Mouse (Mus musculus): ENCODE data around the gene Gga1. TPM values are rescaled to one million over a fixed set of nuclear protein-coding genes. Genes with fewer than 3 reads are reported as not detected.

Gga1 gene
- polyA plus RNA-seq, 1 experiment from 2014 or later = 36.4 TPM

GRCm38 (mm10) chr15:78903243-78903642, 26.3 kb downstream of the Gga1 start:
- Histone ChIP-seq H3K4me2 (ENCODE audit: low read depth) (no peak overlapping the region), H3K27me3 (ENCODE audit: control insufficient read depth, insufficient read depth, low read length) (no peaks in the 10 kb centered on the region), H3K4me1 (ENCODE audit: control insufficient read depth, insufficient read depth, low read length) (peaks cover 9% of the 10 kb centered on the region), H3K36me3 (ENCODE audit: control insufficient read depth, insufficient read depth, low read length) (no peaks in the 10 kb centered on the region; the same call in 1 of the 2 replicates), H3K9ac (ENCODE audit: low read length) (no peak overlapping the region), H3K9me3 (ENCODE audit: control insufficient read depth, low read length) (no peaks in the 10 kb centered on the region), H3K4me3 (ENCODE audit: low read depth, low read length) (no peak overlapping the region), H3K27ac (ENCODE audit: low read depth, low read length) (no peak overlapping the region)
- ATAC-seq (ENCODE audit: insufficient read depth, low FRiP score, low TSS enrichment) (0 out of 2 replicates have a peak, but pooled peaks have one; percentile 13), DNase-seq (ENCODE audit: low spot score) (peak; percentile 80)
- WGBS = 10% methylated on average over 2 of the region's 2 CpGs

DNA sequence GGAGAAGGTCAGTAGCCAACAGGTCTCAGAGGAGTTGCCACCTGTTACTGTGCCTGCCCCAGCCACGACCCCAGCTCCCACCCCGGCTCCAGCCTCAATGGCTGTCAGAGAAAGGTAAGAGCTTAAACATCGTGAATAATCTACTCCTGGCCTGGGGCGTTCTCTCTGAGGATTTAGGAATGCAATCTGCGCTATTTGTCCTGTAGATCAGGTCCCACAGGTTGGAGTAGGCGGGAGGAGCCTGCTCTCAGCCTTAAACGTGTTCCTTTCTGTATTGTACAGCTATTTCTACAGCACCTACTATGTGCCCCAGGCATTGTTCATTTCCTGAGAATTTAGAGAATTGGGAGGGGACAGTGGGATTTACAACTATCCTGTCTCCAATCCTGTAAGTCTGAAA, 31.4 kb downstream of the Gga1 start:
- H3K4me2 ChIP-seq (ENCODE audit: low read depth) = no peak overlapping the region
- no peaks in the 10 kb centered on the region; the same call in 1 of the 2 replicates for H3K36me3 ChIP-seq (ENCODE audit: control insufficient read depth, insufficient read depth, low read length)
- no peaks in the 10 kb centered on the region for H3K4me1 ChIP-seq (ENCODE audit: control insufficient read depth, insufficient read depth, low read length)
- WGBS = 86% methylated on average over 7 of the region's 7 CpGs
- H3K9ac ChIP-seq (ENCODE audit: low read length) = no peak overlapping the region
- no peak overlapping the region for H3K4me3 ChIP-seq (ENCODE audit: low read depth, low read length)
- no peak for DNase-seq (ENCODE audit: low spot score)
- H3K27ac ChIP-seq (ENCODE audit: low read depth, low read length) = no peak overlapping the region
- no peaks in the 10 kb centered on the region for H3K27me3 ChIP-seq (ENCODE audit: control insufficient read depth, insufficient read depth, low read length)
- H3K9me3 ChIP-seq (ENCODE audit: control insufficient read depth, low read length) = no peaks in the 10 kb centered on the region
- ATAC-seq (ENCODE audit: insufficient read depth, low FRiP score, low TSS enrichment) = no peak

DNA sequence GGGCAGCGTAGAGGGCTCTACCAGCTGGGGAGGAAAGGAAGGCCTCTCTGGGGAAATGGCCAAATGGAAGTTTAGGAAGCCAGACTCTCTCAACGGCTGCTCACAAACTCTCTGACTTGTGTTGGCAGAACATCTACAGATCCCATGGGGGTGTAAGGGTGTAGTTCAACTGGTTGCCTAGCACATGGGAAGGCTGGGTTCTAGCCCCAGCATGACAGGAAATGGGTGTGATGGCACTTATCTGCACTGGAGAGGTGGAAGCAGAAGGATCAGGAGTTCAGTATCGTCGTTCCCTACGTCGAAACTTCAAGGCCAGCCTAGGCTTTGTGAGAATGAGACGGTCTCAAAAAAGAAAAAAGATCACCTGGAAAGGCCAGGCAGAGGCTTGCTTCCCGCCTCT, 32.0 kb downstream of the Gga1 start:
- 92% methylated on average over 8 of the region's 8 CpGs for WGBS
- no peak for ATAC-seq (ENCODE audit: insufficient read depth, low FRiP score, low TSS enrichment)
- Histone ChIP-seq H3K4me3 (ENCODE audit: low read depth, low read length) (no peak overlapping the region), H3K4me1 (ENCODE audit: control insufficient read depth, insufficient read depth, low read length) (no peaks in the 10 kb centered on the region), H3K27me3 (ENCODE audit: control insufficient read depth, insufficient read depth, low read length) (no peaks in the 10 kb centered on the region), H3K27ac (ENCODE audit: low read depth, low read length) (no peak overlapping the region), H3K9ac (ENCODE audit: low read length) (no peak overlapping the region), H3K4me2 (ENCODE audit: low read depth) (no peak overlapping the region), H3K36me3 (ENCODE audit: control insufficient read depth, insufficient read depth, low read length) (no peaks in the 10 kb centered on the region; the same call in 1 of the 2 replicates), H3K9me3 (ENCODE audit: control insufficient read depth, low read length) (no peaks in the 10 kb centered on the region)
- DNase-seq (ENCODE audit: low spot score) = no peak

DNA sequence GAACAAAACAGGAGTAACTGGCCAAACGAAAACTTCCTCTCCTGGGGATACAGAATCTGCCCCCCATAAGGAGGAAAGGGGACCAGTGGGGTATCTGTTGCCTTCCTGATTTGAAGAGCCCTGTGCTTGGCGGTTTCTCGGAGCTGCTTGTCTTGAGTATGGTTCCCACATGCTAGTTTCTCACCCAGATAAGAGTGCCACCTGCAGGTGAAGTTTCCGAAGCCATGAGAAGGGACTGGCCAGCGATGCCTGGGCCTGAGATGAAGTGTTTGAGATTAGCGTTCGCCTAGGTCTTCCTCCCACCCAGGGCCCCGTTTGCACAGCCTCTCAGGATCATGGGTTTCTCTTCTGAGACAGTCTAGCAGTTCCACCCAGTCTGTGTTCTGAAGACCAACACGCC, 35.0 kb downstream of the Gga1 start:
- Histone ChIP-seq H3K4me1 (ENCODE audit: control insufficient read depth, insufficient read depth, low read length) (peaks cover 20% of the 10 kb centered on the region), H3K4me3 (ENCODE audit: low read depth, low read length) (no peak overlapping the region), H3K9me3 (ENCODE audit: control insufficient read depth, low read length) (no peaks in the 10 kb centered on the region), H3K9ac (ENCODE audit: low read length) (no peak overlapping the region), H3K27ac (ENCODE audit: low read depth, low read length) (no peak overlapping the region), H3K4me2 (ENCODE audit: low read depth) (no peak overlapping the region), H3K27me3 (ENCODE audit: control insufficient read depth, insufficient read depth, low read length) (no peaks in the 10 kb centered on the region), H3K36me3 (ENCODE audit: control insufficient read depth, insufficient read depth, low read length) (no peaks in the 10 kb centered on the region)
- WGBS = 34% methylated on average over 9 of the region's 9 CpGs
- ATAC-seq (ENCODE audit: insufficient read depth, low FRiP score, low TSS enrichment) (no peak), DNase-seq (ENCODE audit: low spot score) (peak; percentile 52)

- Histone ChIP-seq H3K27me3 (ENCODE audit: control insufficient read depth, insufficient read depth, low read length) (no peaks in the 10 kb centered on the region), H3K9me3 (ENCODE audit: control insufficient read depth, low read length) (no peaks in the 10 kb centered on the region), H3K36me3 (ENCODE audit: control insufficient read depth, insufficient read depth, low read length) (peaks cover 6% of the 10 kb centered on the region), H3K9ac (ENCODE audit: low read length) (peak within 1 kb of the TSS; percentile 85), H3K4me2 (ENCODE audit: low read depth) (peak within 1 kb of the TSS; percentile 97), H3K4me1 (ENCODE audit: control insufficient read depth, insufficient read depth, low read length) (peaks cover 20% of the 10 kb centered on the region), H3K27ac (ENCODE audit: low read depth, low read length) (peak within 1 kb of the TSS; percentile 91), H3K4me3 (ENCODE audit: low read depth, low read length) (peak within 1 kb of the TSS; percentile 75)
- under 1% methylated on average over 51 of the region's 51 CpGs for WGBS
- DNase-seq (ENCODE audit: low spot score) = peak; percentile 98
- ATAC-seq (ENCODE audit: insufficient read depth, low FRiP score, low TSS enrichment) = peak; percentile 92
Measured at GRCm38 (mm10) chr15:78913632-78914090, 36.7 kb downstream of the Gga1 start, which contains the start of gene Pdxp. TSS of gene Pdxp (plus strand) at chr15:78913919.

DNA sequence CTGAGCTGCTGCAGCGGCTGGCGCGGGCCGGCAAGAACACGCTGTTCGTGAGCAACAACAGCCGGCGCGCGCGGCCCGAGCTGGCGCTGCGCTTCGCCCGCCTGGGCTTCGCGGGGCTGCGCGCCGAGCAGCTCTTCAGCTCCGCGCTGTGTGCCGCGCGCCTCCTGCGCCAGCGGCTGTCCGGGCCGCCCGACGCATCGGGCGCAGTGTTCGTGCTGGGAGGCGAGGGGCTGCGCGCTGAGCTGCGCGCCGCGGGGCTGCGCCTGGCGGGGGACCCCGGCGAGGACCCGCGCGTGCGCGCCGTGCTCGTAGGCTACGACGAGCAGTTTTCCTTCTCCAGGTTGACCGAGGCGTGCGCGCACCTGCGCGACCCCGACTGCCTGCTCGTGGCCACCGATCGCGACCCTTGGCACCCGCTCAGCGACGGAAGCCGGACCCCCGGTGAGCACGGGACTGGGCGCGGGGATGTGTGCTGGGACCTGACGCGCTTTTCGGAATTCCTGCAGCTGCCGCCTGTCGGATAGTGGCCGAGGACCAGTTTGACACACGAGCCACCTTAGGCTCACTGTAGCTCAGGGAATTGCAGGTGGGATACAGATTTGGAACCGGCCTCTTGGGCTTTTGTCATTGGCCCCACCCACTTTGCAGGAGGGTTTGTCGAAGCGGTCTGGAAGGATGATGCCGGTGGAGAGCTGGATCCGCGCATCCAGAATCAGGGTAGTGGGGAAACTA, 37.3 kb downstream of the Gga1 start:
- Histone ChIP-seq H3K4me3 (ENCODE audit: low read depth, low read length) (peak overlapping the region; percentile 75), H3K4me2 (ENCODE audit: low read depth) (peak overlapping the region; percentile 97), H3K27ac (ENCODE audit: low read depth, low read length) (peak overlapping the region; percentile 91), H3K27me3 (ENCODE audit: control insufficient read depth, insufficient read depth, low read length) (no peaks in the 10 kb centered on the region), H3K9ac (ENCODE audit: low read length) (peak overlapping the region; percentile 85), H3K36me3 (ENCODE audit: control insufficient read depth, insufficient read depth, low read length) (peaks cover 6% of the 10 kb centered on the region), H3K9me3 (ENCODE audit: control insufficient read depth, low read length) (no peaks in the 10 kb centered on the region), H3K4me1 (ENCODE audit: control insufficient read depth, insufficient read depth, low read length) (peaks cover 20% of the 10 kb centered on the region)
- WGBS = 0% methylated on average over 75 of the region's 87 CpGs
- peak; percentile 64 for ATAC-seq (ENCODE audit: insufficient read depth, low FRiP score, low TSS enrichment)
- DNase-seq (ENCODE audit: low spot score) = no peak

- Histone ChIP-seq H3K4me3 (ENCODE audit: low read depth, low read length) (peak overlapping the region; percentile 75), H3K36me3 (ENCODE audit: control insufficient read depth, insufficient read depth, low read length) (peaks cover 6% of the 10 kb centered on the region), H3K4me2 (ENCODE audit: low read depth) (peak overlapping the region; percentile 97), H3K27ac (ENCODE audit: low read depth, low read length) (no peak overlapping the region), H3K9ac (ENCODE audit: low read length) (peak overlapping the region; percentile 85), H3K9me3 (ENCODE audit: control insufficient read depth, low read length) (no peaks in the 10 kb centered on the region), H3K4me1 (ENCODE audit: control insufficient read depth, insufficient read depth, low read length) (peaks cover 20% of the 10 kb centered on the region), H3K27me3 (ENCODE audit: control insufficient read depth, insufficient read depth, low read length) (no peaks in the 10 kb centered on the region)
- DNase-seq (ENCODE audit: low spot score) = no peak
- 52% methylated on average over 8 of the region's 8 CpGs for WGBS
- ATAC-seq (ENCODE audit: insufficient read depth, low FRiP score, low TSS enrichment) = no peak
Measured at GRCm38 (mm10) chr15:78914823-78915659, 38.1 kb downstream of the Gga1 start.

GRCm38 (mm10) chr15:78915660-78916017, 38.6 kb downstream of the Gga1 start:
- no peak for ATAC-seq (ENCODE audit: insufficient read depth, low FRiP score, low TSS enrichment)
- no peak overlapping the region for H3K27ac ChIP-seq (ENCODE audit: low read depth, low read length)
- H3K27me3 ChIP-seq (ENCODE audit: control insufficient read depth, insufficient read depth, low read length) = no peaks in the 10 kb centered on the region

More at GRCm38 (mm10) chr15:78915660-78916017, 38.6 kb downstream of the Gga1 start:
- H3K9me3 ChIP-seq (ENCODE audit: control insufficient read depth, low read length) = no peaks in the 10 kb centered on the region
- H3K9ac ChIP-seq (ENCODE audit: low read length) = peak overlapping the region; percentile 49; the same call in 1 of the 2 replicates
- H3K4me3 ChIP-seq (ENCODE audit: low read depth, low read length) = peak overlapping the region; percentile 75
- H3K4me2 ChIP-seq (ENCODE audit: low read depth) = peak overlapping the region; percentile 97
- WGBS = 5% methylated on average over 8 of the region's 8 CpGs
- peaks cover 20% of the 10 kb centered on the region for H3K4me1 ChIP-seq (ENCODE audit: control insufficient read depth, insufficient read depth, low read length)
- peaks cover 6% of the 10 kb centered on the region for H3K36me3 ChIP-seq (ENCODE audit: control insufficient read depth, insufficient read depth, low read length)
- DNase-seq (ENCODE audit: low spot score) = peak; percentile 75
